Mouse (Mus musculus): ENCODE measurements around the gene Armc7. TPM values are rescaled to one million over a fixed set of nuclear protein-coding genes. Genes with fewer than 3 reads are reported as not detected.

The Armc7 gene
- polyA plus RNA-seq, 1 experiment = 31.1 TPM

DNA sequence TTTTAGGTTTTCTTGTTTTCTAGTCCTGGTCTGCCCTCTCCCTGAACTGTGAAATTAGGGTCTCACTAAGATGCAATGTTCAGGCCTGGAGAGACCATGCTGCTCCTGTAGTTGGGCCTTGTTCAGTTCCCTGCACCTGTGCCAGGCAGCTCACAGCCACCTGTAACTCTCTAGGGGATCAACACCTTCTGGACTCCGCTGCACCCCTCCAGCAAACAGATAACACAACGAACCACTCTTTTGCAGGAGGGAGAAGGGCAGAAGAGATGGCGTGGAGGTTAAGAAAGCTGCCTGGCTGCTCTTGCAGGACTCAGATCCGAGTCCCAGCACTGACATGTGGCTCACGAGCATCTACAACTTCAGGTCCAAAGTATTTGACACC is 35.0 kb downstream of the Armc7 start:
- TF ChIP-seq CTCF (IDR thresholded peaks at IDR 0.05; ENCODE audit: low read depth, low read length) = no peak
- TF ChIP-seq POLR2A (IDR thresholded peaks at IDR 0.05; ENCODE audit: borderline replicate concordance, low read depth, low read length) = no peak
- no peak overlapping the region for H3K27ac ChIP-seq (ENCODE audit: insufficient read depth, low read depth, low read length)
- no peak overlapping the region for H3K4me3 ChIP-seq (ENCODE audit: insufficient read depth, low read length)
- peaks cover 44% of the 10 kb centered on the region for H3K4me1 ChIP-seq (ENCODE audit: control insufficient read depth, insufficient read depth, low read length)

DNA sequence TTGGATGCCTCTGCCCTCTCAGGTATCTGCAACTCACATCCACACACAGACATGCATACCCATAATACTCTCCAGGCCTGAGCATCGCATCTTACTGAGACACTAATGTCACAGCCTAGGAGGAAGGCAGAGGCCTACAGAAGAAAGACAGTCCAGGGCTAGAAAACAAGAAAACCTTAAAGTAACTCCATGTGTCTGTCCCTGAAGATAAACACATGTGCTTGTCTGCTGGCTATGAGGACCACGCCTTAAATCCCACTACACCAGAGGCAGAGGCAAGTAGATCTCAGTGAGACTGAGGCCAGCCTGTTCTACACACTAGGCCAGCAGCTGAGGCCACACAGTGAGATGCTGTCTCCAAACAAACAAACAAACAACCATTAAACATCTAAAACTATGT is 35.7 kb downstream of the Armc7 start:
- TF ChIP-seq POLR2A (IDR thresholded peaks at IDR 0.05; ENCODE audit: borderline replicate concordance, low read depth, low read length) = no peak
- TF ChIP-seq CTCF (IDR thresholded peaks at IDR 0.05; ENCODE audit: low read depth, low read length) = no peak
- Histone ChIP-seq H3K27ac (ENCODE audit: insufficient read depth, low read depth, low read length) (no peak overlapping the region), H3K4me1 (ENCODE audit: control insufficient read depth, insufficient read depth, low read length) (peaks cover 41% of the 10 kb centered on the region), H3K4me3 (ENCODE audit: insufficient read depth, low read length) (no peak overlapping the region)

DNA sequence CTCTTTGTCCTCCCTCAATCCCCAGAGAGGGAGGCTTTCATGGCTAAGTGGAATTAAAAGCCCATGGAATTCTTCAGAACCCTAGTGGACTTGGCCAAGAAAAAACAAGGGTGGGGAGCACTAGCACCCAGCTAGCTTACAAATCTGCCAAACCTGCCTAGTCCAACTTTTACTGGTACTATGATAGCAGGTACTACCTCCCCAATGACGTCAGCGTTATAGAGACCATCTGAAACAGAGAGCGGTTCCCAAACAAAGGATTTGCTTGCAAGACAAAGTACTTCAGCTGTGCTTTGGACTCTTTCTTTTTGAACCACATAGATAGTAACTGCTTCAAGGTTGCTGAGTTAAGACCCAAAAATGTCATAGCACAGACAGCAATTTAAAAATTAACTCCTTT is 36.5 kb downstream of the Armc7 start:
- H3K4me1 ChIP-seq (ENCODE audit: control insufficient read depth, insufficient read depth, low read length) = peaks cover 41% of the 10 kb centered on the region
- H3K27ac ChIP-seq (ENCODE audit: insufficient read depth, low read depth, low read length) = peak overlapping the region; percentile 49
- H3K4me3 ChIP-seq (ENCODE audit: insufficient read depth, low read length) = peak overlapping the region; percentile 99
- TF ChIP-seq CTCF (IDR thresholded peaks at IDR 0.05; ENCODE audit: low read depth, low read length) (no peak), POLR2A (IDR thresholded peaks at IDR 0.05; ENCODE audit: borderline replicate concordance, low read depth, low read length) (no peak)

DNA sequence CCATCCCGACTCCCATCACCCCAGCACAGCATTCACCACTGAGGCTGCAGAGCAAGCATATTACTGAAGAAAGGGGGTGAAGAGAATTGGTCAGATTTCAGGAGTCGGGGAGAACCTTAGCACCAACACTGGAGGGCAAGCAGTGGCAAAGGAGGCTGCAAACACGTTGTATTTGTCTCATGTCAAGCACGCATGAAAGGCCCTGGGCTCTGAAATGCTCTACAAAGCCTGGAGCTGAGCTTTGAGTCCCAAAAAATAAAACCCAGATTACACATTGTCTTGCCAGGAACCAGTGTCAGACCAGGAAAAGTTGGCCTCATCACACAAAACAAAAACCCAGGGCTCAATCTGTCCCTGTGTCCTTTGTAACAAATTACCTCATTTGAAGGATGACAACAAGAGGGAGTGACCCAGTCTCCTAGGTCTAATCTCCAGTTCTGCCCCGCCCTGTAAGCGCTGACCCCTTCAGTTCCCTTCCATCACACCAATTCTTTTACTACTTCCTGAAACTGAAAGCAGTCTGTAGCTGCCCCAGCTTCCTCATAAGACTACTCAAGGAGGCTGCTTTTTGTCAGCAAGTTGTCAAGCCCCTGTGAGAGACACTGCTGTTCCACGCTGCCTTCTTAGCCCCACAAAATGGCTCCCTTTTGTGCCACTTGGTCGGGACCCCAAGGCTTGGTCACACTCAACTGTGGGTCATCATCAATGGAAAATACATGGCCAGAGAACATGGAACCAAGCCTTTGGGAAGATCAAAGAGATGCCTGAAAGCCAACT is 37.1 kb downstream of the Armc7 start:
- H3K4me1 ChIP-seq (ENCODE audit: control insufficient read depth, insufficient read depth, low read length) = peaks cover 41% of the 10 kb centered on the region
- no peak for TF ChIP-seq POLR2A (IDR thresholded peaks at IDR 0.05; ENCODE audit: borderline replicate concordance, low read depth, low read length)
- TF ChIP-seq CTCF (IDR thresholded peaks at IDR 0.05; ENCODE audit: low read depth, low read length) = no peak

GRCm38 (mm10) chr11:115513271-115514237 is 38.1 kb downstream of the Armc7 start:
- Histone ChIP-seq H3K4me3 (ENCODE audit: insufficient read depth, low read length) (peak overlapping the region; percentile 99), H3K27ac (ENCODE audit: insufficient read depth, low read depth, low read length) (peak overlapping the region; percentile 76), H3K4me1 (ENCODE audit: control insufficient read depth, insufficient read depth, low read length) (peaks cover 34% of the 10 kb centered on the region)
- no peak for TF ChIP-seq POLR2A (IDR thresholded peaks at IDR 0.05; ENCODE audit: borderline replicate concordance, low read depth, low read length)
- TF ChIP-seq CTCF (IDR thresholded peaks at IDR 0.05; ENCODE audit: low read depth, low read length) = no peak

More for the DNA sequence above, 37.1 kb downstream of the Armc7 start:
- peak overlapping the region; percentile 76 for H3K27ac ChIP-seq (ENCODE audit: insufficient read depth, low read depth, low read length)
- peak overlapping the region; percentile 99 for H3K4me3 ChIP-seq (ENCODE audit: insufficient read depth, low read length)

DNA sequence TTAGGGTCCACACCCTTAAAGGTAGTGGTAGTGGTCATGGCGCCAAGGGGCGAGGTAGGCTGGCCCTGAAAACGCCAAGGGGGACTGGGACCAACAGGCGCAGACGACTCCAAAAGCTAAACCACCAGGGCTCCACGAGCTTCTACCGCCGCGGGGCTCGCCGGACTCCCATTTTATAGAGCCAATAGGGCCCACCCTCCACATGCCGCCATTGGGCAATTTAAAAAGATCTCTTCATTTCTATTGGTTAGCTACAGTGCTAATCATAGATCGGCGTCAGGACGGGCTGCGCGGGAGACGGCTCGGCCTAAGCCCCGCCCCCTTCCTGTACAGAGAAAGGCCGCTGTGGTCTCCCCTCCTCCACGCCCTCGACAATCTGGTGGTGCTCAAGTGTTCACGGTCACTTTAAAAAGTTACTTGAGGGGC is 38.8 kb downstream of the Armc7 start, which contains the start of gene Jpt1:
Jpt1 (minus strand) TSS at position 150 of the 426 bp plus-strand sequence.
- H3K4me3 ChIP-seq (ENCODE audit: insufficient read depth, low read length) = peak within 1 kb of the TSS; percentile 99
- peak within 1 kb of the TSS; percentile 76 for H3K27ac ChIP-seq (ENCODE audit: insufficient read depth, low read depth, low read length)
- peaks cover 31% of the 10 kb centered on the region for H3K4me1 ChIP-seq (ENCODE audit: control insufficient read depth, insufficient read depth, low read length)
- TF ChIP-seq POLR2A (IDR thresholded peaks at IDR 0.05; ENCODE audit: borderline replicate concordance, low read depth, low read length) (peak; percentile 98), CTCF (IDR thresholded peaks at IDR 0.05; ENCODE audit: low read depth, low read length) (no peak)

DNA sequence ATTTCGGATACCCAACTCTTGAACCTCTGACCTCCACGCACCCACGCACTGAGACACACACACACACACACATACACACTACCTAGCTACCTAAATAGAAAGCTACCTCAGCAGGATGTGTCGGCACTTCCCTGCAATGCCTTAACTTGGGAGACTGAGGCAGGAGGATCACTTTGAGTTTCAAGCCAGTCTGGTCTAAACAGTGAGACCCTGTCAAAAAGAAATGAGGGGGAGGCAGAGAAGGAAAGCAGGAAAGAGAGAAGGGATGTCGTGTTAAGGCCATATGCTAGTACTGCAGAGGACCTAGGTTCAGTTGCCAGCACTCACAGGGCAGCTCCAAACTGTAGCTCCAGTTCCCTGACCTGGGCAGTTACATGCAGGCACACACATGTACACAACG is 39.6 kb downstream of the Armc7 start:
- no peak overlapping the region for H3K27ac ChIP-seq (ENCODE audit: insufficient read depth, low read depth, low read length)
- TF ChIP-seq CTCF (IDR thresholded peaks at IDR 0.05; ENCODE audit: low read depth, low read length) = no peak
- no peak for TF ChIP-seq POLR2A (IDR thresholded peaks at IDR 0.05; ENCODE audit: borderline replicate concordance, low read depth, low read length)
- H3K4me3 ChIP-seq (ENCODE audit: insufficient read depth, low read length) = no peak overlapping the region
- H3K4me1 ChIP-seq (ENCODE audit: control insufficient read depth, insufficient read depth, low read length) = peaks cover 28% of the 10 kb centered on the region

- Histone ChIP-seq H3K4me1 (ENCODE audit: control insufficient read depth, insufficient read depth, low read length) (peaks cover 11% of the 10 kb centered on the region), H3K27ac (ENCODE audit: insufficient read depth, low read depth, low read length) (no peak overlapping the region), H3K4me3 (ENCODE audit: insufficient read depth, low read length) (no peak overlapping the region)
- TF ChIP-seq CTCF (IDR thresholded peaks at IDR 0.05; ENCODE audit: low read depth, low read length) (no peak), POLR2A (IDR thresholded peaks at IDR 0.05; ENCODE audit: borderline replicate concordance, low read depth, low read length) (no peak)
These were observed 41.5 kb downstream of the Armc7 start for GRCm38 (mm10) chr11:115516942-115517341.

DNA sequence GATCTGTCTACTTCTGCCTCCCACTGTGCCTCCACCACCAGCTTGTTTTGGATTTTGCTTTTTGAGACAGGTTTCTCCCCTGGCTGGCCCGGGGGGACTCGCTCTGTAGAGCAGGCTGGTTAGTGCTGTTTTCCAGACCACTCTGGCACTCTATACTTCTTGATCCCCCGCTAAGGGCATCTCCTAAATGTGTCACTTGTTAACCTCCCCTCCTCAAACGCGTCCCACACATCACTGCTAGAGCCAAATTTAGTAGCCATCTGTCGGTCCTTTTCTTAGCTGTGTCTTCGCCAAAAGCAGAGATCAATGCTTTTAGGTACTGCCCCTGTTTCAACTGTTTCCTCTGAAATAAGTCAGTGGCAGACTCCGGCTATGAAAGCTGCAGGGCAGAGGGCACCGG is 43.2 kb downstream of the Armc7 start:
- Histone ChIP-seq H3K4me1 (ENCODE audit: control insufficient read depth, insufficient read depth, low read length) (peaks cover 5% of the 10 kb centered on the region), H3K27ac (ENCODE audit: insufficient read depth, low read depth, low read length) (no peak overlapping the region), H3K4me3 (ENCODE audit: insufficient read depth, low read length) (no peak overlapping the region)
- TF ChIP-seq CTCF (IDR thresholded peaks at IDR 0.05; ENCODE audit: low read depth, low read length) (no peak), POLR2A (IDR thresholded peaks at IDR 0.05; ENCODE audit: borderline replicate concordance, low read depth, low read length) (no peak)
